Mouse (Mus musculus): Measurements from ENCODE around the gene Pkd1l1. TPM values are rescaled to one million over a fixed set of nuclear protein-coding genes. Genes with fewer than 3 reads are reported as not detected.

Gene Pkd1l1
- polyA plus RNA-seq, 1 experiment from 2014 or later = not detected

- Histone ChIP-seq H3K27ac (ENCODE audit: low read depth) (peak overlapping the region; percentile 89), H3K27me3 (ENCODE audit: insufficient read depth, low read length) (no peaks in the 10 kb centered on the region), H3K36me3 (replicated peaks; ENCODE audit: insufficient read depth, low read length) (peaks cover 15% of the 10 kb centered on the region), H3K4me2 (ENCODE audit: low read depth, low read length) (peak overlapping the region; percentile 75), H3K4me1 (ENCODE audit: insufficient read depth) (0 out of 2 replicates have a peak, but pooled peaks cover 8% of the 10 kb centered on the region), H3K9ac (replicated peaks) (peak overlapping the region; percentile 83), H3K4me3 (ENCODE audit: low read depth, low read length) (peak overlapping the region; percentile 87), H3K9me3 (ENCODE audit: low read length) (no peaks in the 10 kb centered on the region)
- TF ChIP-seq CTCF (IDR thresholded peaks at IDR 0.05; ENCODE audit: low read depth) (no peak), EP300 (IDR thresholded peaks at IDR 0.05; ENCODE audit: low read depth) (no peak)
- ATAC-seq (peak; percentile 65), DNase-seq (peak; percentile 47)
- 0% methylated on average over 7 of the region's 7 CpGs for WGBS (ENCODE audit: insufficient replicate concordance)
These were observed 37.4 kb upstream of the Pkd1l1 start for GRCm38 (mm10) chr11:9010416-9010815.

- Histone ChIP-seq H3K4me2 (ENCODE audit: low read depth, low read length) (no peak overlapping the region), H3K36me3 (replicated peaks; ENCODE audit: insufficient read depth, low read length) (peaks cover 28% of the 10 kb centered on the region), H3K9ac (replicated peaks) (no peak overlapping the region), H3K4me1 (ENCODE audit: insufficient read depth) (0 out of 2 replicates have a peak, but pooled peaks cover 8% of the 10 kb centered on the region), H3K9me3 (ENCODE audit: low read length) (no peaks in the 10 kb centered on the region), H3K27ac (ENCODE audit: low read depth) (no peak overlapping the region), H3K27me3 (ENCODE audit: insufficient read depth, low read length) (no peaks in the 10 kb centered on the region), H3K4me3 (ENCODE audit: low read depth, low read length) (no peak overlapping the region)
- no peak for TF ChIP-seq CTCF (IDR thresholded peaks at IDR 0.05; ENCODE audit: low read depth)
- TF ChIP-seq EP300 (IDR thresholded peaks at IDR 0.05; ENCODE audit: low read depth) = no peak
- no peak for DNase-seq
- 85% methylated on average over 5 of the region's 5 CpGs for WGBS (ENCODE audit: insufficient replicate concordance)
- ATAC-seq = no peak
These were observed 35.7 kb upstream of the Pkd1l1 start for GRCm38 (mm10) chr11:9008761-9009160.

GRCm38 (mm10) chr11:8988084-8988483, 15.0 kb upstream of the Pkd1l1 start:
- Histone ChIP-seq H3K4me2 (ENCODE audit: low read depth, low read length) (no peak overlapping the region), H3K4me1 (ENCODE audit: insufficient read depth) (no peaks in the 10 kb centered on the region), H3K27me3 (ENCODE audit: insufficient read depth, low read length) (no peaks in the 10 kb centered on the region), H3K4me3 (ENCODE audit: low read depth, low read length) (no peak overlapping the region), H3K36me3 (replicated peaks; ENCODE audit: insufficient read depth, low read length) (peaks cover 16% of the 10 kb centered on the region), H3K27ac (ENCODE audit: low read depth) (no peak overlapping the region), H3K9me3 (ENCODE audit: low read length) (no peaks in the 10 kb centered on the region), H3K9ac (replicated peaks) (no peak overlapping the region)
- DNase-seq (no peak), ATAC-seq (no peak)
- 70% methylated on average over 4 of the region's 4 CpGs for WGBS (ENCODE audit: insufficient replicate concordance)
- no peak for TF ChIP-seq EP300 (IDR thresholded peaks at IDR 0.05; ENCODE audit: low read depth)
- TF ChIP-seq CTCF (IDR thresholded peaks at IDR 0.05; ENCODE audit: low read depth) = 0 out of 2 replicates have a peak, but pooled peaks have one; percentile 11

- H3K27ac ChIP-seq (ENCODE audit: low read depth) = no peak overlapping the region
- H3K4me1 ChIP-seq (ENCODE audit: insufficient read depth) = no peaks in the 10 kb centered on the region
These were observed 13.0 kb upstream of the Pkd1l1 start for GRCm38 (mm10) chr11:8986058-8986457.

GRCm38 (mm10) chr11:8983237-8983861, 10.3 kb upstream of the Pkd1l1 start:
- H3K36me3 ChIP-seq (replicated peaks; ENCODE audit: insufficient read depth, low read length) = no peaks in the 10 kb centered on the region
- H3K4me1 ChIP-seq (ENCODE audit: insufficient read depth) = no peaks in the 10 kb centered on the region
- TF ChIP-seq CTCF (IDR thresholded peaks at IDR 0.05; ENCODE audit: low read depth) (peak; percentile 85), EP300 (IDR thresholded peaks at IDR 0.05; ENCODE audit: low read depth) (no peak)
- H3K9ac ChIP-seq (replicated peaks) = no peak overlapping the region
- no peak overlapping the region for H3K27ac ChIP-seq (ENCODE audit: low read depth)
- H3K4me3 ChIP-seq (ENCODE audit: low read depth, low read length) = no peak overlapping the region
- H3K27me3 ChIP-seq (ENCODE audit: insufficient read depth, low read length) = no peaks in the 10 kb centered on the region
- H3K9me3 ChIP-seq (ENCODE audit: low read length) = no peaks in the 10 kb centered on the region
- peak; percentile 83 for DNase-seq
- 0 out of 2 replicates have a peak, but pooled peaks have one; percentile 27 for ATAC-seq
- no peak overlapping the region for H3K4me2 ChIP-seq (ENCODE audit: low read depth, low read length)
- WGBS (ENCODE audit: insufficient replicate concordance) = 28% methylated on average over 6 of the region's 6 CpGs

More at GRCm38 (mm10) chr11:8986058-8986457, 13.0 kb upstream of the Pkd1l1 start:
- H3K4me2 ChIP-seq (ENCODE audit: low read depth, low read length) = no peak overlapping the region
- H3K9ac ChIP-seq (replicated peaks) = no peak overlapping the region
- H3K36me3 ChIP-seq (replicated peaks; ENCODE audit: insufficient read depth, low read length) = 0 out of 2 replicates have a peak, but pooled peaks cover 2% of the 10 kb centered on the region
- ATAC-seq = no peak
- H3K9me3 ChIP-seq (ENCODE audit: low read length) = no peaks in the 10 kb centered on the region
- DNase-seq = no peak
- no peaks in the 10 kb centered on the region for H3K27me3 ChIP-seq (ENCODE audit: insufficient read depth, low read length)
- TF ChIP-seq EP300 (IDR thresholded peaks at IDR 0.05; ENCODE audit: low read depth) (no peak), CTCF (IDR thresholded peaks at IDR 0.05; ENCODE audit: low read depth) (no peak)
- no peak overlapping the region for H3K4me3 ChIP-seq (ENCODE audit: low read depth, low read length)

GRCm38 (mm10) chr11:8978154-8978553, 5.1 kb upstream of the Pkd1l1 start:
- Histone ChIP-seq H3K4me2 (ENCODE audit: low read depth, low read length) (no peak overlapping the region), H3K27ac (ENCODE audit: low read depth) (no peak overlapping the region), H3K4me1 (ENCODE audit: insufficient read depth) (no peaks in the 10 kb centered on the region), H3K9ac (replicated peaks) (no peak overlapping the region), H3K4me3 (ENCODE audit: low read depth, low read length) (no peak overlapping the region), H3K27me3 (ENCODE audit: insufficient read depth, low read length) (no peaks in the 10 kb centered on the region), H3K9me3 (ENCODE audit: low read length) (no peaks in the 10 kb centered on the region), H3K36me3 (replicated peaks; ENCODE audit: insufficient read depth, low read length) (no peaks in the 10 kb centered on the region)
- TF ChIP-seq CTCF (IDR thresholded peaks at IDR 0.05; ENCODE audit: low read depth) = no peak
- TF ChIP-seq EP300 (IDR thresholded peaks at IDR 0.05; ENCODE audit: low read depth) = no peak
- DNase-seq (no peak), ATAC-seq (no peak)
- 53% methylated on average over 4 of the region's 4 CpGs for WGBS (ENCODE audit: insufficient replicate concordance)
